Mouse (Mus musculus) erythroblast, embryonic 14.5 days (primary cell): Measurements from ENCODE around the gene Tmed9.

Experiments
- GATA1 ChIP-seq: IDR thresholded peaks from 2 replicates; pipeline ENCODE4 v1.6.1; 2012; ENCODE audit warnings: low read length, inconsistent platforms, mixed read lengths
- TAL1 ChIP-seq: IDR thresholded peaks from 3 replicates; pipeline ENCODE4 v1.6.1; 2012; ENCODE audit warnings: low read length, inconsistent platforms, mixed read lengths

GRCm38 (mm10) chr13:55644525-55644924, 71.0 kb downstream of the Tmed9 start:
- no peak for TF ChIP-seq TAL1
- no peak for TF ChIP-seq GATA1
